Mouse (Mus musculus) E14TG2a.4 (cell line): ENCODE results near the gene Fam229b.

ENCODE experiments used
- H3K27me3 ChIP-seq: 2 replicates; pipeline ENCODE4 v1.6.1; 2014; ENCODE audit warnings: low read length, control low read depth; ENCODE audit not compliant: insufficient read depth
- H3K36me3 ChIP-seq: 2 replicates; pipeline ENCODE4 v1.6.1; 2014; ENCODE audit warnings: low read length, control low read depth; ENCODE audit not compliant: insufficient read depth
- H3K4me1 ChIP-seq: replicated peaks from 2 replicates; pipeline ENCODE4 v1.6.1; 2014; ENCODE audit warnings: low read depth, low read length, control low read depth
- H3K4me3 ChIP-seq: replicated peaks from 2 replicates; pipeline ENCODE4 v1.5.1; 2014; ENCODE audit warnings: mild to moderate bottlenecking, low read length
- H3K9me3 ChIP-seq: 2 replicates; pipeline ENCODE4 v1.6.1; 2014; ENCODE audit warnings: low read length, control low read depth
- CTCF ChIP-seq: conservative IDR thresholded peaks from 2 replicates; pipeline ENCODE4 v1.5.1; 2014; ENCODE audit warnings: low read length
- NANOG ChIP-seq: IDR thresholded peaks from 2 replicates; pipeline ENCODE4 v1.6.1; 2014; ENCODE audit warnings: borderline replicate concordance, low read length, mixed read lengths
- POU5F1 ChIP-seq: IDR thresholded peaks from 2 replicates; pipeline ENCODE4 v1.6.1; 2014; ENCODE audit warnings: low read length, borderline replicate concordance

The Fam229b gene

DNA sequence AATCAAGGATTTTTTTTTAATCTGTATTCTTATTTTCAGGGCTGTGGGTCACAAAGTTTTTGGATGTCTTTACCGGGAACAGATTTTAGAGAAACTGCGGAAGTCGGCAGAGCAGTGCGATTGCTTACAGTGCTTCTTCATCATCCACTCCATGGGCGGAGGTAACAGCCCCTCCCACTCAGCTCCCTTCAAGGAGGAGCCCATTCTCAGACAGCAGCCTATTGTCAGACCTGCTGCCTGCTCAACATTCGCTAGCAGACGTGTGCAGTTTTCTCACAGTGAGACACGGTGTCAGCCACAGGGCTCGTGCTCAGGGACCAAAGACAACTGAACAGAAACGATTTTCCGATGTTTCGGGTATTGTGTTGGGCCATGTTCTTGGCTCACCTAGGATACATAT, 8.5 kb upstream of the Fam229b start:
- H3K4me3 ChIP-seq = no peak overlapping the region
- no peaks in the 10 kb centered on the region for H3K27me3 ChIP-seq
- peaks cover 40% of the 10 kb centered on the region for H3K9me3 ChIP-seq
- no peak for TF ChIP-seq NANOG
- no peak for TF ChIP-seq CTCF
- no peak for TF ChIP-seq POU5F1
- H3K4me1 ChIP-seq = no peaks in the 10 kb centered on the region
- peaks cover 89% of the 10 kb centered on the region for H3K36me3 ChIP-seq

DNA sequence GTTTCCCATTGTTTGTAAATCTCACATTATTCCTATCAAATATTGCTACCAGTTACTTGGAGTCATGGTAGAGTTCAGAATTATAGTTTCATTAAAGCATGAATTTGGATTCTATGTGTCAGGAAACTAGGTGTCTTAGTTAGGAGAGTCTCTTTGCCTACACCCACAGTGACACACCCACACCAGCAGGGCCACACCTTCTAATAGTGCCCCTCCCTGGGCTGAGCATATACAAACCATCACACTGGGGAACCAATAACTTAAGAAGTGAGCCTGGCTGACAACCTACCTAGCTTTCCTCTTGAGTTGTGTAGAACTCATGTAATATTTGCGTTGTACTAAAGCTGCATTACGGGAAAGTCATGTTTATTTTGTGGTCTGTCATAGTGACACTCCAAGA, 7.7 kb upstream of the Fam229b start:
- H3K36me3 ChIP-seq = peaks cover 93% of the 10 kb centered on the region
- no peaks in the 10 kb centered on the region for H3K27me3 ChIP-seq
- H3K4me1 ChIP-seq = no peaks in the 10 kb centered on the region
- no peak overlapping the region for H3K4me3 ChIP-seq
- no peak for TF ChIP-seq POU5F1
- no peak for TF ChIP-seq NANOG
- TF ChIP-seq CTCF = no peak
- peaks cover 40% of the 10 kb centered on the region for H3K9me3 ChIP-seq

DNA sequence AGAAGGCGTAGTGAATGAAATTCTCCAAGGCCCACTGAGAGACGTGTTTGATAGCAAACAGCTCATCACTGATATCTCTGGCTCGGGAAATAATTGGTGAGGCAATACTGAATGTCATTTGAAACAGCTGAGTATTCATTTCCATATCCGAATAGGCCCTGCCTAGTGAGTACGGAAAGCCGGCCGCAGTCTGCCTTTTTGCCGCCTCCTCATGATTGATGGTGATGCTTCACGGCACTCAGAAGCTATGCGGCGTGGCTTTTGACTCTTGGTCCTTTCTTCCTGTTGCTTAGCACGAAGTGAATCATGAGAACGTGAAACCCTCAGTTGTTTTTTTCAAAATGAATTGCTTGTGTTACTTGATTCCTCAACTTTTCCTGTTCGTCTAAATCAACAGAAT, 7.1 kb upstream of the Fam229b start:
- TF ChIP-seq POU5F1 (0 out of 2 replicates have a peak, but pooled peaks have one; percentile 21), CTCF (no peak)
- peaks cover 90% of the 10 kb centered on the region for H3K36me3 ChIP-seq
- peaks cover 40% of the 10 kb centered on the region for H3K9me3 ChIP-seq
- H3K4me3 ChIP-seq = no peak overlapping the region
- H3K27me3 ChIP-seq = no peaks in the 10 kb centered on the region
- H3K4me1 ChIP-seq = no peaks in the 10 kb centered on the region

GRCm38 (mm10) chr10:39138761-39139160, 5.0 kb upstream of the Fam229b start:
- peaks cover 7% of the 10 kb centered on the region for H3K4me1 ChIP-seq
- TF ChIP-seq POU5F1 (no peak), NANOG (no peak), CTCF (no peak)
- H3K36me3 ChIP-seq = peaks cover 70% of the 10 kb centered on the region

GRCm38 (mm10) chr10:39137766-39138165, 4.1 kb upstream of the Fam229b start:
- peaks cover 12% of the 10 kb centered on the region for H3K4me1 ChIP-seq
- TF ChIP-seq CTCF (no peak), POU5F1 (no peak), NANOG (no peak)
- no peak overlapping the region for H3K4me3 ChIP-seq
- peaks cover 39% of the 10 kb centered on the region for H3K9me3 ChIP-seq
- peaks cover 61% of the 10 kb centered on the region for H3K36me3 ChIP-seq
- no peaks in the 10 kb centered on the region for H3K27me3 ChIP-seq

More at GRCm38 (mm10) chr10:39138761-39139160, 5.0 kb upstream of the Fam229b start:
- Histone ChIP-seq H3K4me3 (no peak overlapping the region), H3K27me3 (no peaks in the 10 kb centered on the region), H3K9me3 (peaks cover 40% of the 10 kb centered on the region)

DNA sequence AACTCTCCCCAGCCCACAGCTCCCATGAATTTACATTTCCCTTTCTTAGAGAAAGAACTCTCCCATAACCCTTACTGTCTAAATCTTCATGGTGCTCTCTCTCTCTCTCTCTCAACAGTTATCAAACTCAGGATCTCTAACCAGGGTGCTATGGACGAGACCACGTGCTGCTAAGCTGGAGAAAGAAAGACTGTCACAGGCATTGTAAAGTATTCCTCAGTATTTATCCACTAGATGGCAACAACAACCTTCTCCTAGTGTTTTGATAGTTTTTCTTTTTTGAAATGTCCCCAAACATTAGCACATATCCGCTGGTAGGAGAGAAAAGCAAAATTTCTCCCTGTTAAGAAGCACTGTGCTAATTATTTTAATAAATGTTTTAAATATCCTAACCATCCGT, 12.3 kb downstream of the Fam229b start:
- no peaks in the 10 kb centered on the region for H3K9me3 ChIP-seq
- TF ChIP-seq CTCF = no peak; the same call in 1 of the 2 replicates
- TF ChIP-seq NANOG = no peak
- TF ChIP-seq POU5F1 = no peak
- no peaks in the 10 kb centered on the region for H3K36me3 ChIP-seq
- H3K27me3 ChIP-seq = no peaks in the 10 kb centered on the region
- peaks cover 3% of the 10 kb centered on the region; the same call in 1 of the 2 replicates for H3K4me1 ChIP-seq
- H3K4me3 ChIP-seq = no peak overlapping the region

GRCm38 (mm10) chr10:39109489-39109874, 24.2 kb downstream of the Fam229b start:
- no peak for TF ChIP-seq NANOG
- no peak for TF ChIP-seq POU5F1
- no peak for TF ChIP-seq CTCF
- H3K4me1 ChIP-seq = peaks cover 63% of the 10 kb centered on the region
- no peaks in the 10 kb centered on the region for H3K36me3 ChIP-seq
- no peaks in the 10 kb centered on the region for H3K9me3 ChIP-seq
- H3K4me3 ChIP-seq = no peak overlapping the region
- H3K27me3 ChIP-seq = 0 out of 2 replicates have a peak, but pooled peaks cover 3% of the 10 kb centered on the region

DNA sequence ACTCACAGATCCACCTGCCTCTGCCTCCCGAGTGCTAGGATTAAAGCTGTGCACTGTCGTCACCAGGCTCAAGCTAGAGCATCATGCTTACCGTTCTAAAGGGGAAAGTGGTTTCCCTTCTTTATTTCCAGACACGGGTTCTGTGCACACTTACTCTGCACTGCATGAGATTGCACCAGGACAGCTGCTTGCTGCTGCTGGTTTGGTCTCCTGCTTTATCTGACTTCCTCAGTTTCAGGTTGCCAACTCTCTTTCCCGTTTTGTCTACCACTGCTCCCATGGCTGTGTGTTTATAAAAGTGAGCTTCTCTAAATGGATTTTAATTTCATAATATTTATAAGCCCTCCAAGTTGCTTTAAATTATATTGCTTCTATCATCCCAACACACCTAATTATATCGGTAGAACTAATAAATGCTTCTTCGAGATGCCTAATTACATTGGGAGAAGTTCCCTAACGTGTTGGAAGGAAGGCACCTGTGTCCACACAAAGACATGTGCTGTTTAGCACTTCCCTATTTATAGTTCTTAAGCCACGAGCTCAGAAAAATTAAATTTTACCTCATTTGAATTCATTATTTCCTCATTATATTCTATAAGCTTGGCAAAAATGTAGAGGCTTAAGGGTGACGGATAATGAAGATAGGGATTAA, 24.8 kb downstream of the Fam229b start:
- no peaks in the 10 kb centered on the region for H3K9me3 ChIP-seq
- H3K27me3 ChIP-seq = 0 out of 2 replicates have a peak, but pooled peaks cover 3% of the 10 kb centered on the region
- TF ChIP-seq NANOG (no peak), POU5F1 (no peak), CTCF (no peak)
- no peak overlapping the region for H3K4me3 ChIP-seq
- H3K4me1 ChIP-seq = peaks cover 59% of the 10 kb centered on the region
- no peaks in the 10 kb centered on the region for H3K36me3 ChIP-seq

- 0 out of 2 replicates have a peak overlapping the region, but pooled peaks have one; percentile 11 for H3K4me3 ChIP-seq
- TF ChIP-seq POU5F1 (peak; percentile 85; the same call in 1 of the 2 replicates), NANOG (no peak)
- no peaks in the 10 kb centered on the region for H3K36me3 ChIP-seq
- H3K27me3 ChIP-seq = no peaks in the 10 kb centered on the region
- no peaks in the 10 kb centered on the region for H3K9me3 ChIP-seq
- H3K4me1 ChIP-seq = peaks cover 48% of the 10 kb centered on the region
Observed at GRCm38 (mm10) chr10:39106935-39107334, 26.8 kb downstream of the Fam229b start.
